Mouse (Mus musculus) forebrain, embryonic 10.5 days (tissue): ENCODE data around the gene Gm12695. TPM values are rescaled to one million over a fixed set of nuclear protein-coding genes. Genes with fewer than 3 reads are reported as not detected.

ENCODE experiments used
- DNase-seq: peaks from one replicate; pipeline ENCODE4 v3.0.0-alpha.2; 2017; ENCODE audit warnings: low spot score; ENCODE audit errors: extremely low spot score
- H3K27ac ChIP-seq: fragments of 300-500 bp; sonication (generic); 2 replicates; pipeline ENCODE4 v1.5.1; 2016; ENCODE audit warnings: mild to moderate bottlenecking
- H3K27me3 ChIP-seq: fragments of 300-500 bp; sonication (generic); 2 replicates; pipeline ENCODE4 v1.6.1; 2016; ENCODE audit warnings: mild to moderate bottlenecking; ENCODE audit not compliant: poor library complexity, severe bottlenecking
- H3K36me3 ChIP-seq: fragments of 300-500 bp; sonication (generic); replicated peaks from 2 replicates; pipeline ENCODE4 v1.6.1; 2016; ENCODE audit warnings: mild to moderate bottlenecking, moderate library complexity
- H3K4me1 ChIP-seq: fragments of 300-500 bp; sonication (generic); 2 replicates; pipeline ENCODE4 v1.6.1; 2016
- H3K4me3 ChIP-seq: fragments of 300-500 bp; sonication (generic); 2 replicates; pipeline ENCODE4 v1.5.1; 2016; ENCODE audit warnings: mild to moderate bottlenecking, moderate library complexity
- H3K9me3 ChIP-seq: fragments of 300-500 bp; sonication (generic); 2 replicates; pipeline ENCODE4 v1.6.1; 2016; ENCODE audit warnings: mild to moderate bottlenecking, moderate library complexity
- WGBS: fragments of 180-500 bp; shearing (Covaris S2); methylation state at CpG from one replicate; pipeline ENCODE4 v1.1.7; 2016; 5-methylcytosine and 5-hydroxymethylcytosine counted together
- polyA plus RNA-seq: library from polyadenylated mRNA; unstranded; fragments of >200 nt; fragmentation: Nextera tagmentation; extraction: Ambion mirVana; gene quantifications from 2 replicates; pipeline ENCODE4 v1.2.1, GENCODE M21; 2016

Gene Gm12695
- not detected in 2 replicates for polyA plus RNA-seq

- Histone ChIP-seq H3K9me3 (no peaks in the 10 kb centered on the region), H3K27ac (no peak within 1 kb of the TSS), H3K4me1 (0 out of 2 replicates have a peak, but pooled peaks cover 5% of the 10 kb centered on the region), H3K36me3 (no peaks in the 10 kb centered on the region), H3K27me3 (no peaks in the 10 kb centered on the region), H3K4me3 (no peak within 1 kb of the TSS)
- WGBS, result 93% methylated on average over 3 of the region's 3 CpGs
- no peak for DNase-seq
These were observed at the start of gene Gm12695 for GRCm38 (mm10) chr4:96785086-96785485. Gene Gm12695, minus strand, starts transcription at chr4:96785186.

GRCm38 (mm10) chr4:96825540-96826045 lies 40.6 kb upstream of the Gm12695 start:
- H3K9me3 ChIP-seq, result no peaks in the 10 kb centered on the region
- no peaks in the 10 kb centered on the region for H3K27me3 ChIP-seq
- 89% methylated on average over 4 of the region's 4 CpGs for WGBS

GRCm38 (mm10) chr4:96806824-96807808 lies 22.1 kb upstream of the Gm12695 start:
- Histone ChIP-seq H3K4me1 (no peaks in the 10 kb centered on the region), H3K27me3 (no peaks in the 10 kb centered on the region), H3K4me3 (no peak overlapping the region), H3K9me3 (no peaks in the 10 kb centered on the region), H3K27ac (no peak overlapping the region), H3K36me3 (no peaks in the 10 kb centered on the region)
- DNase-seq, result no peak
- WGBS, result 87% methylated on average over 6 of the region's 6 CpGs

More at GRCm38 (mm10) chr4:96825540-96826045, 40.6 kb upstream of the Gm12695 start:
- no peak for DNase-seq
- Histone ChIP-seq H3K36me3 (no peaks in the 10 kb centered on the region), H3K4me1 (no peaks in the 10 kb centered on the region), H3K27ac (no peak overlapping the region), H3K4me3 (no peak overlapping the region)

GRCm38 (mm10) chr4:96799380-96800157 lies 14.6 kb upstream of the Gm12695 start:
- H3K27ac ChIP-seq, result no peak overlapping the region
- no peaks in the 10 kb centered on the region for H3K36me3 ChIP-seq
- no peak for DNase-seq
- H3K27me3 ChIP-seq, result no peaks in the 10 kb centered on the region
- H3K4me1 ChIP-seq, result 0 out of 2 replicates have a peak, but pooled peaks cover 3% of the 10 kb centered on the region
- WGBS, result 58% methylated on average over 7 of the region's 7 CpGs
- no peak overlapping the region for H3K4me3 ChIP-seq
- no peaks in the 10 kb centered on the region for H3K9me3 ChIP-seq

GRCm38 (mm10) chr4:96797583-96797982 lies 12.6 kb upstream of the Gm12695 start:
- Histone ChIP-seq H3K4me1 (0 out of 2 replicates have a peak, but pooled peaks cover 3% of the 10 kb centered on the region), H3K4me3 (no peak overlapping the region), H3K27ac (no peak overlapping the region), H3K36me3 (no peaks in the 10 kb centered on the region), H3K27me3 (no peaks in the 10 kb centered on the region), H3K9me3 (no peaks in the 10 kb centered on the region)
- DNase-seq, result no peak
- WGBS, result 76% methylated on average over 1 of the region's 1 CpGs

- DNase-seq, result no peak
- 0 out of 2 replicates have a peak, but pooled peaks cover 4% of the 10 kb centered on the region for H3K4me1 ChIP-seq
- H3K36me3 ChIP-seq, result no peaks in the 10 kb centered on the region
- no peak overlapping the region for H3K4me3 ChIP-seq
- H3K27me3 ChIP-seq, result no peaks in the 10 kb centered on the region
- no peak overlapping the region for H3K27ac ChIP-seq
- no peaks in the 10 kb centered on the region for H3K9me3 ChIP-seq
These were observed 6.3 kb upstream of the Gm12695 start for GRCm38 (mm10) chr4:96791301-96791700.

GRCm38 (mm10) chr4:96789905-96790304 lies 4.9 kb upstream of the Gm12695 start:
- 73% methylated on average over 3 of the region's 3 CpGs for WGBS
- Histone ChIP-seq H3K4me1 (0 out of 2 replicates have a peak, but pooled peaks cover 5% of the 10 kb centered on the region), H3K36me3 (no peaks in the 10 kb centered on the region), H3K9me3 (no peaks in the 10 kb centered on the region), H3K27ac (no peak overlapping the region), H3K4me3 (no peak overlapping the region), H3K27me3 (no peaks in the 10 kb centered on the region)
- no peak for DNase-seq

- no peak overlapping the region for H3K4me3 ChIP-seq
- 21% methylated on average over 7 of the region's 7 CpGs for WGBS
- no peaks in the 10 kb centered on the region for H3K36me3 ChIP-seq
- H3K27me3 ChIP-seq, result no peaks in the 10 kb centered on the region
- no peak overlapping the region for H3K27ac ChIP-seq
- no peaks in the 10 kb centered on the region for H3K9me3 ChIP-seq
- DNase-seq, result no peak
- H3K4me1 ChIP-seq, result 0 out of 2 replicates have a peak, but pooled peaks cover 5% of the 10 kb centered on the region
These were observed 1.6 kb upstream of the Gm12695 start for GRCm38 (mm10) chr4:96786610-96787009.

GRCm38 (mm10) chr4:96772966-96773566 lies 11.9 kb downstream of the Gm12695 start:
- H3K4me3 ChIP-seq, result no peak overlapping the region
- no peaks in the 10 kb centered on the region for H3K9me3 ChIP-seq
- H3K27me3 ChIP-seq, result no peaks in the 10 kb centered on the region
- H3K4me1 ChIP-seq, result no peaks in the 10 kb centered on the region
- DNase-seq, result no peak
- no peak overlapping the region for H3K27ac ChIP-seq
- WGBS, result 76% methylated on average over 3 of the region's 3 CpGs
- no peaks in the 10 kb centered on the region for H3K36me3 ChIP-seq

- no peak overlapping the region for H3K4me3 ChIP-seq
- no peaks in the 10 kb centered on the region for H3K9me3 ChIP-seq
- H3K36me3 ChIP-seq, result no peaks in the 10 kb centered on the region
- no peaks in the 10 kb centered on the region for H3K27me3 ChIP-seq
- H3K4me1 ChIP-seq, result no peaks in the 10 kb centered on the region
- no peak for DNase-seq
- 76% methylated on average over 2 of the region's 2 CpGs for WGBS
- no peak overlapping the region for H3K27ac ChIP-seq
These were observed 18.5 kb downstream of the Gm12695 start for GRCm38 (mm10) chr4:96766396-96766998.

- Histone ChIP-seq H3K36me3 (no peaks in the 10 kb centered on the region), H3K4me3 (no peak overlapping the region), H3K27ac (no peak overlapping the region), H3K9me3 (no peaks in the 10 kb centered on the region), H3K27me3 (no peaks in the 10 kb centered on the region), H3K4me1 (no peaks in the 10 kb centered on the region)
- WGBS, result 81% methylated on average over 1 of the region's 1 CpGs
- DNase-seq, result no peak
These were observed 33.0 kb downstream of the Gm12695 start for GRCm38 (mm10) chr4:96751953-96752352.

- no peak for DNase-seq
- Histone ChIP-seq H3K9me3 (no peaks in the 10 kb centered on the region), H3K36me3 (no peaks in the 10 kb centered on the region), H3K27me3 (no peaks in the 10 kb centered on the region), H3K4me3 (no peak overlapping the region), H3K27ac (no peak overlapping the region), H3K4me1 (no peaks in the 10 kb centered on the region)
- 94% methylated on average over 3 of the region's 3 CpGs for WGBS
These were observed 44.5 kb downstream of the Gm12695 start for GRCm38 (mm10) chr4:96740472-96740871.
